Mouse (Mus musculus) right cerebral cortex, postnatal 25 days (tissue): Measurements from ENCODE around the gene Sfxn5.

ENCODE experiments used
- DNase-seq: peaks from one replicate; pipeline ENCODE4 v3.0.0; 2022

The Sfxn5 gene

DNA sequence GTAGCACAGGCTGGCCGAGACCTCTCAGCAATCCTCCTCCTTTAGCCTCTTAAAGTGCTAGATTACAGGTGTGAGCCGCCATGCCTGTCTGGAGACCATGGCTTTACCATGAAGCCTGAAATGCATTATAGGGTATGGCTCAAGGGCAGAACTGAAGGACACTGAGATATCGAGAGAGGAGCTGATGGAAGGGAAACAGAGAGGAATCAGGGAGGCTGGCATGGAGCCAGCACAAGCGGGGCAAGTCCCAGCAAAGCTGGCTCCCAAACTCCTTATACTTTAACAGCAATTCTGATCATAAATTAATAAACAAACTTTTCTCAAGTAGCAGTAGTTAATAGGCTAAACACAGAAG is 30.7 kb upstream of the Sfxn5 start:
- DNase-seq: no peak

DNA sequence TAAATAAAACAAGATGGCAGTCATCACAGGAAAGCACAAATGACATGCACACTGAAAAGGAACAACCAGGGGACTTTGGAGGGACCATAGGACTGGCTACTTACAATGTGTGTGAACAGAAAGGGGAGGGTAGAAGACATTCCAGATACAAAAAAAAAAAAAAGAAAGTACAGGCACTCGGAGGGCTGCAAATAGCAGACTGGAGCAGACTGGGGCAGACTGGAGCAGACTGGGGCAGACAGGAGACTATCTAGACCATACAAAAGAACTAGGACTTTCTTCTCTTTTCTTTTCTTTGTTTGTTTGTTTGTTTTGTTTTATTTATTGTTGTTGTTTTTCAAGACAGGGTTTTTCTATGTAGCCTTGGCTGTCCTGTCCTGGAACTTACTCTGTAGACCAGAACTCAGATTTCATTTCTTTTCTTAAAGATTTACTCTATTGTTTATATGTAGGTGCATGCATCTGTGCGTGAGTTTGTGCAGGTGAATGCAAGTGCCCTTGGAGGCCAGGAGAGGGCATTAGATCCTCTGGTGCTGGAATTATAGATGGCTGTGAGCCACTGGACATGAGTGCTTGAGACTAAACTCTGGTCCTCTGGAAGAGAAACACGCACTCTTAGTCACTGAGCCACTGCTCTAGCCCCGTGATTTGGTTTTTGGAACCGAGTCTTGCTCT is 30.1 kb upstream of the Sfxn5 start:
- no peak for DNase-seq

DNA sequence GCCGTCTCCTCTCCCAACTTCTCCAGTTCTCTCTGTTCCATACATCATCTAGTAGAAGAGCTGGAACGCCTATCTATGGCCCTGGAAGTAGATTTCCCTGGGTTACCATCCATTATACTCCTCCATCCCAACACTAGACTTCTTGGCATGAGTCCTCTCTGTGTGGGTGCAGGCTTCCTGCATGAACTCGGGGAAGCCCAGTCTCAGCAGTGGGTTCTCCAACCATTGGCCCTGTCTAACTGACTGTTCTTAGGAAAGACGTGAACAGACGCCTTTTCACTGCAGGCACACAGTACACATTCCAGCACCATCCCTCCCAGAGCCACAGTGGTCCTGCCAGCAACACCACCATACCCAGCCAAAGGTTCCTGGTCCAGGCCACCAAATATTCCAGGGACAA is 29.4 kb upstream of the Sfxn5 start:
- DNase-seq: no peak

DNA sequence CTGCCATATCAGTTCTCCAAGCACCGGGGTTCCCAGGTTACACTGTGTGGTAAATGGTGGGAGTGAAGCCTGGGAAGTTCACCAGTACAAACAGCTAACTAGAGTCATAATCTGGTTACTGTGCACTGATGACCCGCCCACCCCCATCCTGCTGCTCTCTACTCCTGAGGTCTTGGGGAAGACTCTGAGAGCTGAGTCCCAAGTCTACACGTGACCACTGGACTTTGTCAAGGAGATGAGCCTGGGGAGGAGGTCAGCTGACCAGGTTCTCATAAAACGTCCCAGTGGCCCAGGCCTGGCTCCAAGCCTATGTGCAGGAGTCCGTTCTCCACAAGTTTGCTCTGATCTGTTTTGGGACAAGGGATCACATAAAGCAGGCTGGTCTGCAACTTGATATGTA is 27.1 kb upstream of the Sfxn5 start:
- no peak for DNase-seq

DNA sequence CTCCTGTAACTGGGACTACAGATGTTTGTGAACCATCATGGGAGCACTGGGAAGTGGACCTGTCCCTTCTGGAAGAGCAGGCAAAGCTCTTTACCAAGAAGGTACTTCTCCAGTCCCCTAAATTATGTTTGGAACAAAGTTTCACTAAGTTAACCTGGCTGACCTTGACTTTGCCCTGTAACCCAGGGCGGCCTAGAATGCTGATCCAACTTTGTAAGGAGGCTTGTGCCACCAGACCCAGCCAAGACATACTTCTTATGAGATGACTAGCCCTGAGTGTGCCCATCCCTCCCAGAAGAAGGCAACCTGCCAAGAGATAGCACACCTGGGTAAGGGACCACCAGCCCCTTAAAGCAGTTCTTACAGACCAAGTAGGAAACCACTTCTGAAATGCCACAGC is 25.7 kb upstream of the Sfxn5 start:
- DNase-seq: no peak

GRCm38 (mm10) chr6:85356682-85357465 is 23.7 kb upstream of the Sfxn5 start:
- no peak for DNase-seq

DNA sequence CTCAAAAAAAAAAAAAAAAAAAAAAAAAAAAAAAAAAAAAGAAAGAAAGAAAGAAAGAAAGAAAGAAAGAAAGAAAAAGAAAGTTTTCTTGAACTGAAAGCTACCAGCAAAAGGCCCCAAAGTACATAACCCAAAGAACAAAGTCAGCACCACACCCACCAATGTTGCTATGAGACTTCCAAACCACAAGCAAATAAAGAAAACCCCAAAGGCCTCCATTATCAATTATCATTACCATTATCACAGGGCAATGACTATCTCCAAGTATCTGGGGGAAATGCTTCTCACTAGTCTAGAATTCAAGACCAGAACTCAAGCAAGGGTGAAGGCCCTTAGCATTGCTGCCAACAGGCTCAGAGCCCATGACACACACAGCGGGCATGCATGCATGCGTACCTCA is 22.5 kb upstream of the Sfxn5 start:
- DNase-seq: no peak

DNA sequence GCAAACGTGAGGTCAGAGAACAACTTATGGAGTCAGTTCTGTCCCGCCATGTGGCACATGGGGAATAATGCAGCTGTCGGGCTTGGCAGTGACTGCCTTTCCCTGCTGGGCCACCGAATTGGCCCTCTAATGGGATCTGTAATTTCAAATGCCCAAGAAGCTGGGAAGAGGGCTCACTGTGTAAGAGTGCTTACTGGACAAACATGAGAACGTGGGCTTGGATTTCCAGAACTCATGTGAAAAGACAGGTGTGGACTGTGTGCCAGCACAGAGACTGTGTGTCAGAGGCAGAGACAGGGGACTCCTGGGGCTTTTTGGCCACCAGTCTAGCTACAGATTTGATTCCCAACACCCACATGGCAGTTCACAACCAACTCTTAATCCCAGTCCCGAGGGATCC is 21.5 kb upstream of the Sfxn5 start:
- DNase-seq: no peak

GRCm38 (mm10) chr6:85353706-85354105 is 20.5 kb upstream of the Sfxn5 start:
- DNase-seq: no peak

DNA sequence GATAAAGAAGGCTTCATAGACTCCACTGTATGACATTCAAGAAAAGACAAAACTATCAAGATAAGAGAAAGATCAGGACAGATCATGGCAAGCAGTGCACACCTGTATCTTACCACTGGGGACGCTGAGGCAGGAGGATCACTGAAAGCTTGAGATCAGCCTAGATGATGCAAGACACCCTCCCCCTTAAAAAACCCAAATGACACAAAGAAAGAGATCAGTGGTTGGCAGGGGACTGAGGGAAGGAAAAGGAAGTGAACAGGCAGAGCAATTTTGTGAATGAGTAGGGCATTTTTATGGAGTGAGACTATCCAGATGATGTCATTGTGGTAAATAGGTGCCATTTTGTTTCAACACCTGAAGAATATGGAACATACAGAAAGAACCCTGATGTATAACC is 16.9 kb upstream of the Sfxn5 start:
- DNase-seq: no peak

- DNase-seq: peak; percentile 56
Measured at GRCm38 (mm10) chr6:85349246-85349645, 16.0 kb upstream of the Sfxn5 start.

DNA sequence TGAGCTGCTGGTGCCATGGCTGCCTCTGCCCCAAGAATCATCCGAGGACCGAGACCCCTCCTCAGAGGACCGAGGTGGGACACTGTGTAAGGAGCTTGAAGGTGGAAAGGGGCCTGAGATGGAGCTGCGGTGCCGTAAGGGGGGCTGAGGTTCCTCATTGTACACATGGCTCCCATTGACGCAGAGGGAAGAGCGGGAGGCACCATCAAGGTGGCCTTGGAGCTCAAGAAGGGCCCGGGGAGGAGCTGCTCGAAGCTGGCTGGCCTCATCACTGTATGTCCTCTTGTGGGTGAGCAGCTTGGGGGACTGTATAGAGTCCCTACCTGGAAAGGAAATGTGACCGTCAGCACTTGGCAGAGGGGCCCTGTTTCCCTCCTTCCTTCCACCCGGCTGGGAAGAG is 14.9 kb upstream of the Sfxn5 start:
- DNase-seq: no peak

DNA sequence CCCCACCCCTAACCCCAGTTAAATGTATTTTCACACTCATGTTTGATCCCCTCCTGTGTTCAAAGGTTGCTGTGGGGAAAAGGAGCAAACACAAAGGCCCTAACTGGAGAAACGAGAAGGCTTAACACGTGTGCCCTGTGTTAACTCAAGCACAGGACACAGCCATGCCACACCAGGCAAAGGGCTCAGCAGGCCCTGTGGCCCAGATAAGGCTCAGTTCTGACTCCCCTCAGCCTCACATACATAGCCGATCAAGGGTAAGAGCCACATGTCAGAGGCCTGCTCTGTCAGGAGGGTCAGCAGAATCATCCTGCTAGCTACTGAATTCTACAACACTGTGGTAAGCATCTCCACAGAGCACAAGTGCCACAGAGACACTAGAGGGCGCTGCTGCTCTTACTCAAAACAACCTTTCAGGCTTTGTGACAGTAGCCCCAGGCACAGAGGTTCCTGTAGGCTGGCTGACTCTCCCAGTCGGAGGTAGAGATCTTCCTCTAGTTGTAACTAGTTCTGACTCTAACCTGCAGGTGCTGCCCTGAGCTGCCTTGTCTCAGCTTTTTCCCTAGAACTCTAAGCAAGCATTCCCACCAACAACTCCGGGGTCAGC is 12.9 kb upstream of the Sfxn5 start:
- peak; percentile 78 for DNase-seq

DNA sequence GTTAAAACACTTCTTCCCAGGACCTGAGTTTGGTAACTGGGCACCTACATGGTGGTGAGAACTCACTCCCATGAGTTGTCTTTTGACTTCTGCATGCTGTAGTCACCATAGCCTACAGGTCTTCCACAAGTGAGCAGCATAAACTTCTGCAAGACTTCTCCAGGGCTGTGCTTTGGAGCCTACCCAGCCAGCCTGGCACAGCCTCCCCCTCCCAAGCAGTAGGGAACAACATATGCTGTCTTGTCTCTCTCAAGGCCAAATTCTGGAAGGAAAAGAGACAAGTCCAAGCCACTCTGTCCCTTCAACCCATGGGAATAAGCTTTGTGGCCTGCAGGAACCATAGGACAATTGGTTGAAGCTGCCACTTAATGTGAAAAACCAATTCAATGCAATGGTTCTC is 11.7 kb upstream of the Sfxn5 start:
- DNase-seq: no peak

DNA sequence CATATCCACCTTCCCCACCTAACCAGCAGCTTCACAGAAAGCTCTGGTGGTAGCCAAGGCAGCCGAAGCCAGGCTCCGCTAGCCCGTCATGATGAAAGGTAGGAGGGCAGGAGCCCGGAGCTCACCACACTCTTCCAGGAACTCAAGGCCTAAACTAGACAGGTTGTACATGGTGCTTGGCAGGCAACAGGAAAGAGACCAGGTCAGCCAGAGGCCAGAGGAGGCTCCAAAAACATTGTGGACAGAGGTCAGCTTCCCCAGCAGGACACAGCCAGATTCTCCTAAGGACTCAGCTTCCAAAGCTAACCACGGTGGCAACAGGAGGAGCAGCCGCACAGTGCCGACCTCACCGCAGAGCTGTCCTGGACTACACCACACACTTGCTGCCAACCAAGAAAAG is 9.8 kb upstream of the Sfxn5 start:
- DNase-seq: no peak

DNA sequence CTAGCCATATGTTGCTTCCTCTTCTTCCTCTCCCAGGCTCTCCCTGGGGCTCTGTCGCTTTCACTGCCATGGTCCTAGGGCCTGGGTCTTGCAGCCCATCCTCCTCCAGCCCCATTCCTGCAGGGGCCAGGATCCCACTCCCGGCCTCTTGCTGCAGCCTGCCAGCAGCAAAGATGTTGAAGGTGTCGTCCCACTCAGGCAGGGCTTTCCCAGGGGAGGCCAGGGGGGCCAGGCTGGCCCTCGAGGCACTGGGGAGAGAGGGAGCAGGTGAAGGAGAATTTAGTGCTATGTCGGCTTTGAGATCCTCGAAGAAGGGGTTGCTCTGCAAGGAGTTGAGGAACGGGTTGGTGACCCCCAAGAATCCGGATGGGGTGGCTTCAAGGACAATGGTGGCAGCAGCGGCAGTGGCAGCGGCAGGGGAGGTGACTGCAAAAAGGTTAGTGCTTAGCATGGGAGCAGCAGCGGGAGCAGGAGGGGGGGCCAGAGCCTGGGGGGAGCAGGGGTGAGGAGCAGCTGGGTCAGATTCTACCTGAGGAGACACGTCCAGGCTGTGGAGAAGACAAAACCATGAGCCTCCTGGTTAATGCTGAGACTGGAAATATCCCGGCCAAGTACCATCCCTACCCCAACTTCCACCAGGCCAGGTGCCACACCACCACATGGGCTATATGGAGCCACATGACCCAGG is 8.7 kb upstream of the Sfxn5 start:
- DNase-seq: no peak

DNA sequence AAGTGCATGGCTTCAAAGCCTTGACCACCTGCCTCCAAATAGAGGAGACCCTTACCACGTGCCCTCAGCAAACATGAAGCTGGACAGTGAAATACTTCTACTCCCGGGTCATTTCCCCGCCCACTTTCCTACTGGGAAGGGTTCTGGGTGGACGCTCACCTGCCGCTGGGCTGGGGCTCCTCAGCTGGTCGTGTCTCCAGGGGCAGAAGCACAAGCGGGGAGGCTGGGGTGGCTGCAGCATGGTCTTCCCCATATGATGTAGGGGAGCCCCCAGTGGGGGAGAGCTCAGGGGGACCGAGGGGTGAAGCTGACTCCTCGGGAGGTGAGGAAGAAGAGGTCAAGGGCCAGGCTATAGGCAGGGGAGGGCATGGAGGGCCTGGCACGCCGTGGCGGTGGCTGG is 7.0 kb upstream of the Sfxn5 start:
- no peak for DNase-seq

GRCm38 (mm10) chr6:85339273-85339901 is 6.2 kb upstream of the Sfxn5 start:
- DNase-seq: peak; percentile 57

DNA sequence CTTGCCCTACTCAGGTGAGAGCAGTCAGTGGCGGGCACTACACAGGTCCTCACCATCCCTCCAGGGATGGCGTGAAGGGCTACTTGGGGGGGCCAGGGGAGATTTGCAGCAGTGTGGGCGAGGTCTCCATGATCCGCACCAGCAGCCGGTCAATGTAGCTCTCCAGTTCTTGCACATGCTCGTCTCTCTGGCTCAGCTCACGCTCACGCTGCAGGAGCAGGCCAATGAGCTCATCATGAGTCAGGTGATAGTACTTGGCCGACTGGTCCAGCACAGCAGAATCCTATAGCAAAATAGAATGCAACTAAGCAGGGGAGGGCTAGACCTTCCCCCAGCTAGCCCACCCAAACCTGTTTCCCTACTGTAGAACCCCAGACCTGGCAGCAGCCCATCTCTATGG is 3.7 kb upstream of the Sfxn5 start:
- DNase-seq: peak; percentile 52

DNA sequence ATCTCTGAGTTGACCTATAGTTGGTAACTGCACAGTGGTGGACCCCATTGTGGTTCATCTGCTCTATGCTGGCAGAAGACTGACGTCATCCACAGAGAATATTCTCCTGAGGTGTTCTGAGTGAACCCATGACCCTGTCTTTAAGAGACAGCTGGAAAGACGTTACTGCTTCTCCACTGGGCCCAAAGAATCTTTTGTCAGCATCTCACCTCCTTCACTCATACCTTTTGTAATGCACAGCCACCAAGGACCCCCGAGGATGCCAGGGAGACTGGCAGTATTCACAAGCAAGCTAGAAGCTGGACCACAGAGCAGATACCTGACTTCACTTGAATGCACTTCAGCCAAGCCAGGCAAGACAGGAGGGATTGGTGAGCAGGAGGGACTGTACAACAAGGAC is 2.1 kb upstream of the Sfxn5 start:
- DNase-seq: no peak

- no peak for DNase-seq
Measured at GRCm38 (mm10) chr6:85334851-85335250, 1.6 kb upstream of the Sfxn5 start.

DNA sequence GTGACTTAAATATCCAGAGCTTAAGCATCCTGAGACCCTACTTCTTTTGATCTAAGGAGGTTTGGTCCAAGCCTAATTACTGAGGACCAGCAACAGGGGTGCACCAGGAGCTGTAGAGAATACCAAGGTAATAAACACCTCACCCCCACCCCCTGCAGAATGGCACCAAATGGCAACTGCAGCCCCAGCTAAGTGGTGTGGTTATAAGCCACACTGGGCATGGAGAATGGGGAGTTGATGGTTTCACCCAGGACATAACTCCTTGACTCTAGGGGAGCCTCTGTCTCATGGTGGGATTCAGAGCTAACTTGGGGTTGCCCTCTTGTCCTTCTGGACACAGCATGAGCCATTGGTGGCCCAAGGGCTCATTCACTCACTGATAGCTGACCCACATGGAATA is 1.0 kb upstream of the Sfxn5 start:
- no peak for DNase-seq

DNA sequence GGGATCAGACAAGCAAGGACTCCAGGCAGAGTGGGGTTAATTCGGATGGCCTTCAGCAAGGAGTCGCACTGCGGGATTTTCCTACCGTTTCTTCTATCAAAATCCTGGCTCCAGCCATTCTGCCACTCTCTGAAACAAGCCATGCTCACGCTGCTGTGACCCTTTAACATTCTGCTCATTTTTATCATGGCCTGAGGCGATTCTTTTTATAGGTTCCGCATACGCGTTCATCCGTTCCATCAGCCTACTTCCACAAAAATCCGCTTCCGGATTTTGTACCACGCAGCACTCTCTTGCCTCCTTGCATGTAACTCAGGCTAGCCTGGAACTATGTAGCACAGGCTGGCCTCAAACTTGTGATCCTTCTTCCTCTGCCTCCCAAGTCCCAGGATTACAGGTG is 510 bp upstream of the Sfxn5 start:
- DNase-seq: no peak
